Mouse (Mus musculus) forebrain, embryonic 11.5 days (tissue): Measurements from ENCODE around the gene Celf2. TPM values are rescaled to one million over a fixed set of nuclear protein-coding genes. Genes with fewer than 3 reads are reported as not detected.

Source experiments
- ATAC-seq: fragments of 200-750 bp; cut with Nextera tagmentation; replicated peaks from 2 replicates; pipeline ENCODE4 v1.8.0; 2017; ENCODE audit warnings: moderate TSS enrichment; ENCODE audit not compliant: low FRiP score
- DNase-seq: peaks from one replicate; pipeline ENCODE4 v3.0.0-alpha.2; 2017; ENCODE audit warnings: low spot score
- H3K27ac ChIP-seq: fragments of 300-500 bp; sonication (generic); 2 replicates; pipeline ENCODE4 v1.5.1; 2014; ENCODE audit warnings: low read depth, low read length
- H3K27me3 ChIP-seq: fragments of 300-500 bp; sonication (generic); 2 replicates; pipeline ENCODE4 v1.6.1; 2014; ENCODE audit warnings: mild to moderate bottlenecking, low read length, mixed read lengths; ENCODE audit not compliant: control insufficient read depth, insufficient read depth
- H3K36me3 ChIP-seq: fragments of 300-500 bp; sonication (generic); 2 replicates; pipeline ENCODE4 v1.6.1; 2014; ENCODE audit warnings: mild to moderate bottlenecking, low read length, moderate library complexity, mixed read lengths; ENCODE audit not compliant: control insufficient read depth, insufficient read depth
- H3K4me1 ChIP-seq: fragments of 300-500 bp; sonication (generic); replicated peaks from 2 replicates; pipeline ENCODE4 v1.6.1; 2014; ENCODE audit warnings: low read length, mixed read lengths; ENCODE audit not compliant: control insufficient read depth, insufficient read depth
- H3K4me2 ChIP-seq: fragments of 300-500 bp; sonication (generic); 2 replicates; pipeline ENCODE4 v1.6.1; 2014; ENCODE audit warnings: low read depth, mild to moderate bottlenecking, low read length, moderate library complexity, mixed read lengths; ENCODE audit not compliant: severe bottlenecking
- H3K4me3 ChIP-seq: fragments of 300-500 bp; sonication (generic); 2 replicates; pipeline ENCODE4 v1.5.1; 2014; ENCODE audit warnings: low read depth, low read length
- H3K9ac ChIP-seq: fragments of 300-500 bp; sonication (generic); 2 replicates; pipeline ENCODE4 v1.6.1; 2014; ENCODE audit warnings: low read length
- H3K9me3 ChIP-seq: fragments of 300-500 bp; sonication (generic); 2 replicates; pipeline ENCODE4 v1.6.1; 2016; ENCODE audit warnings: low read length, mixed read lengths; ENCODE audit not compliant: control insufficient read depth
- WGBS: fragments of 180-500 bp; shearing (Covaris S2); extraction: QIAGEN DNeasy Blood & Tissue Kit; methylation state at CpG from one replicate; pipeline ENCODE4 v1.1.7; 2014; 5-methylcytosine and 5-hydroxymethylcytosine counted together
- polyA plus RNA-seq: library from polyadenylated mRNA; unstranded; fragments of >200 nt; fragmentation: Nextera tagmentation; extraction: Ambion mirVana; gene quantifications from 2 replicates; pipeline ENCODE4 v1.2.1, GENCODE M21; 2014

Gene Celf2
- polyA plus RNA-seq, 1 experiment from 2014 or later, result 116 TPM

- 83% methylated on average over 4 of the region's 4 CpGs for WGBS
- ATAC-seq, result no peak
- no peaks in the 10 kb centered on the region; the same call in 1 of the 2 replicates for H3K36me3 ChIP-seq
Measured at GRCm38 (mm10) chr2:6695353-6695951, 813.9 kb downstream of the Celf2 start.

GRCm38 (mm10) chr2:6689689-6690088 lies 819.7 kb downstream of the Celf2 start:
- Histone ChIP-seq H3K27me3 (no peaks in the 10 kb centered on the region), H3K9me3 (no peaks in the 10 kb centered on the region), H3K4me2 (no peak overlapping the region), H3K4me3 (no peak overlapping the region), H3K4me1 (no peaks in the 10 kb centered on the region), H3K27ac (no peak overlapping the region), H3K9ac (no peak overlapping the region), H3K36me3 (no peaks in the 10 kb centered on the region)
- no peak for ATAC-seq
- no peak for DNase-seq
- 89% methylated on average over 2 of the region's 2 CpGs for WGBS

More at GRCm38 (mm10) chr2:6695353-6695951, 813.9 kb downstream of the Celf2 start:
- Histone ChIP-seq H3K4me1 (no peaks in the 10 kb centered on the region), H3K4me2 (no peak overlapping the region), H3K27ac (no peak overlapping the region), H3K4me3 (no peak overlapping the region), H3K27me3 (no peaks in the 10 kb centered on the region), H3K9ac (no peak overlapping the region), H3K9me3 (no peaks in the 10 kb centered on the region)
- DNase-seq, result no peak

GRCm38 (mm10) chr2:6678231-6678630 lies 831.1 kb downstream of the Celf2 start:
- DNase-seq (no peak), ATAC-seq (no peak)
- 100% methylated on average over 1 of the region's 1 CpGs for WGBS
- no peaks in the 10 kb centered on the region for H3K27me3 ChIP-seq
- H3K36me3 ChIP-seq, result no peaks in the 10 kb centered on the region
- no peak overlapping the region for H3K9ac ChIP-seq
- H3K4me3 ChIP-seq, result no peak overlapping the region
- no peaks in the 10 kb centered on the region for H3K4me1 ChIP-seq
- H3K4me2 ChIP-seq, result no peak overlapping the region
- no peak overlapping the region for H3K27ac ChIP-seq
- H3K9me3 ChIP-seq, result no peaks in the 10 kb centered on the region

- ATAC-seq (no peak), DNase-seq (no peak)
- no peak overlapping the region for H3K4me2 ChIP-seq
- no peaks in the 10 kb centered on the region for H3K4me1 ChIP-seq
- H3K27ac ChIP-seq, result no peak overlapping the region
- H3K9ac ChIP-seq, result no peak overlapping the region
- no peaks in the 10 kb centered on the region for H3K9me3 ChIP-seq
- H3K27me3 ChIP-seq, result no peaks in the 10 kb centered on the region
- H3K36me3 ChIP-seq, result no peaks in the 10 kb centered on the region
- H3K4me3 ChIP-seq, result no peak overlapping the region
Measured at GRCm38 (mm10) chr2:6677457-6677856, 831.9 kb downstream of the Celf2 start.

GRCm38 (mm10) chr2:6674401-6674800 lies 835.0 kb downstream of the Celf2 start:
- H3K4me2 ChIP-seq, result no peak overlapping the region
- H3K9ac ChIP-seq, result no peak overlapping the region
- no peak overlapping the region for H3K4me3 ChIP-seq
- no peak overlapping the region for H3K27ac ChIP-seq
- no peaks in the 10 kb centered on the region for H3K27me3 ChIP-seq
- no peaks in the 10 kb centered on the region for H3K36me3 ChIP-seq
- DNase-seq (no peak), ATAC-seq (no peak)
- 94% methylated on average over 3 of the region's 3 CpGs for WGBS
- no peaks in the 10 kb centered on the region for H3K4me1 ChIP-seq
- no peaks in the 10 kb centered on the region for H3K9me3 ChIP-seq

GRCm38 (mm10) chr2:6673418-6673817 lies 835.9 kb downstream of the Celf2 start:
- Histone ChIP-seq H3K9me3 (no peaks in the 10 kb centered on the region), H3K4me2 (no peak overlapping the region), H3K27ac (no peak overlapping the region), H3K36me3 (no peaks in the 10 kb centered on the region), H3K4me1 (no peaks in the 10 kb centered on the region), H3K9ac (no peak overlapping the region), H3K27me3 (no peaks in the 10 kb centered on the region), H3K4me3 (no peak overlapping the region)
- ATAC-seq, result no peak
- no peak for DNase-seq
- WGBS, result 97% methylated on average over 3 of the region's 3 CpGs

- Histone ChIP-seq H3K9me3 (no peaks in the 10 kb centered on the region), H3K4me3 (no peak overlapping the region), H3K4me1 (no peaks in the 10 kb centered on the region), H3K27me3 (no peaks in the 10 kb centered on the region), H3K36me3 (no peaks in the 10 kb centered on the region), H3K9ac (no peak overlapping the region), H3K4me2 (no peak overlapping the region), H3K27ac (no peak overlapping the region)
- ATAC-seq (no peak), DNase-seq (no peak)
- 88% methylated on average over 4 of the region's 4 CpGs for WGBS
Measured at GRCm38 (mm10) chr2:6667611-6668010, 841.8 kb downstream of the Celf2 start.

GRCm38 (mm10) chr2:6659834-6660233 lies 849.5 kb downstream of the Celf2 start:
- H3K27me3 ChIP-seq, result no peaks in the 10 kb centered on the region
- no peaks in the 10 kb centered on the region for H3K9me3 ChIP-seq
- H3K4me3 ChIP-seq, result no peak overlapping the region
- no peak overlapping the region for H3K9ac ChIP-seq
- no peaks in the 10 kb centered on the region for H3K36me3 ChIP-seq
- no peak overlapping the region for H3K27ac ChIP-seq
- no peaks in the 10 kb centered on the region for H3K4me1 ChIP-seq
- ATAC-seq (no peak), DNase-seq (no peak)
- WGBS, result 81% methylated on average over 4 of the region's 4 CpGs
- no peak overlapping the region for H3K4me2 ChIP-seq

GRCm38 (mm10) chr2:6653719-6654118 lies 855.6 kb downstream of the Celf2 start:
- H3K27ac ChIP-seq, result no peak overlapping the region
- no peak for ATAC-seq
- 87% methylated on average over 6 of the region's 6 CpGs for WGBS

More at GRCm38 (mm10) chr2:6653719-6654118, 855.6 kb downstream of the Celf2 start:
- no peak overlapping the region for H3K4me3 ChIP-seq
- DNase-seq, result no peak
- no peaks in the 10 kb centered on the region for H3K4me1 ChIP-seq
- no peaks in the 10 kb centered on the region for H3K9me3 ChIP-seq
- H3K36me3 ChIP-seq, result no peaks in the 10 kb centered on the region
- H3K4me2 ChIP-seq, result no peak overlapping the region
- no peaks in the 10 kb centered on the region for H3K27me3 ChIP-seq
- no peak overlapping the region for H3K9ac ChIP-seq
